Mouse (Mus musculus): ENCODE measurements around the gene Chn1.

The Chn1 gene

DNA sequence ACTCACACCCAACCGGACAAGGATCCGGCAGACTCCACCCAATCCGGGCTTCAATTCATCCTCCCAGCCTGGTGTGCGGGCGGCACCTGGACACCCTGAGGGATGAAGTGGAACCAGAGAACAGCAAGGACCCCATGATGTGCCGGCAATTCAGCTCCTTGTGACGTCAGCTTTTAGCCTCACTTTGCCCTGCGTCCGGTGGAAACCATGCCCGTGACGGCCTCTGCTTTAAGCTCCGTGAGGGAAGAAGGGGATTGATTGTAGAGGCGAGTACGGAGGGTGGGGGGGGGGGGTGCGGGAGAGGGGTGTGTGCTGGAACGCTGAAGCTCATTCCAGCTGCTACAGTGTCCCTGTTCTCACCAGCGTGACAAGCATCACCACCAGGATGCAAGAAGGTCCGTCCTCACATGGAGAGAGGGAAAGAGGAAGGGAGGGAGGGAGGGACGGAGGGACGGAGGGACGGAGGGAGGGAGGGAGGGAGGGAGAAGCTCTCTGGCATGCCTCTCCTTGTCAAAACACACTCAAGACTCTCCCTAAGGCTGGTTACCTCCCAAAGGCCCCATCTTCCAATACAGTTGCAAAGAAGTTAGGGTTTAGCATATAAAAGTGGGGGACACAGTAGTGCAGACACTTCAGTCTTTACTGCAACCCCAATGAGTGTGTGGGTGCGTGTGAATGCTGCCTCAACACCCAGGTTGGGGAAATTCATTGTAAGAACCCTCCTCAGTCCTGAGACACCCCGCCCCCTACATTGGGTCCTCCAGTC, 214.1 kb downstream of the Chn1 start:
- no peak for DNase-seq (ENCODE audit: low spot score in 2 of 2)
